Mouse (Mus musculus) liver, adult 2 months (tissue): ENCODE data around the gene Vmn1r212. TPM values are rescaled to one million over a fixed set of nuclear protein-coding genes. Genes with fewer than 3 reads are reported as not detected.
"Not testable (repeated sequence)": the region's sequence is repeated elsewhere in the genome, so short reads cannot be mapped to it uniquely, and the experiment has no call there.

ENCODE experiments used
- DNase-seq: peaks from one replicate; pipeline ENCODE4 v3.0.0-alpha.2; 2011; ENCODE audit warnings: low read depth, low spot score; ENCODE audit errors: extremely low read depth
- H3K27ac ChIP-seq: fragments of 200-500 bp; replicated peaks from 2 replicates; pipeline ENCODE4 v1.5.1; 2012; ENCODE audit warnings: low read depth, mild to moderate bottlenecking, control low read depth, inconsistent platforms, low read length; ENCODE audit not compliant: insufficient read depth
- H3K27me3 ChIP-seq: fragments of 200-500 bp; 2 replicates; pipeline ENCODE4 v1.6.1; 2012; ENCODE audit warnings: mild to moderate bottlenecking, moderate library complexity, low read length, inconsistent platforms; ENCODE audit not compliant: control insufficient read depth, insufficient read depth
- H3K36me3 ChIP-seq: fragments of 200-500 bp; 2 replicates; pipeline ENCODE4 v1.6.1; 2012; ENCODE audit warnings: low read length, inconsistent platforms; ENCODE audit not compliant: control insufficient read depth, insufficient read depth
- H3K4me1 ChIP-seq: fragments of 200-500 bp; 2 replicates; pipeline ENCODE4 v1.6.1; 2011; ENCODE audit warnings: low read length; ENCODE audit not compliant: control insufficient read depth, insufficient read depth
- H3K4me3 ChIP-seq: fragments of 200-500 bp; 2 replicates; pipeline ENCODE4 v1.5.1; 2011; ENCODE audit warnings: low read depth, mild to moderate bottlenecking, control low read depth, low read length, moderate library complexity; ENCODE audit not compliant: insufficient read depth
- H3K79me2 ChIP-seq: fragments of 200-500 bp; 2 replicates; pipeline ENCODE4 v1.6.1; 2012; ENCODE audit warnings: inconsistent platforms, mild to moderate bottlenecking, low read length, moderate library complexity; ENCODE audit not compliant: control insufficient read depth, insufficient read depth
- H3K9ac ChIP-seq: fragments of 200-500 bp; 2 replicates; pipeline ENCODE4 v1.6.1; 2012; ENCODE audit warnings: low read depth, mild to moderate bottlenecking, control low read depth, inconsistent platforms, low read length
- CTCF ChIP-seq: fragments of 200-500 bp; IDR thresholded peaks from 2 replicates; pipeline ENCODE4 v1.5.1; 2011; ENCODE audit warnings: low read depth, low read length, control low read depth
- POLR2A ChIP-seq: fragments of 200-500 bp; IDR thresholded peaks from 2 replicates; pipeline ENCODE4 v1.6.1; 2011; ENCODE audit warnings: low read length, control low read depth; ENCODE audit not compliant: insufficient read depth; ENCODE audit errors: extremely low read depth
- WGBS: fragments of 180-500 bp; shearing (Covaris S2); methylation state at CpG from one replicate; pipeline ENCODE4 v1.1.7; 2018; 5-methylcytosine and 5-hydroxymethylcytosine counted together
- polyA plus RNA-seq: library from polyadenylated mRNA; depleted of rRNA; stranded (reverse); fragments of >200 nt; gene quantifications from 2 replicates; pipeline ENCODE4 v1.2.3, GENCODE M21; 2012; rRNA removed
- total RNA-seq: library from RNA; depleted of rRNA; stranded (reverse); fragments of >200 nt; gene quantifications from 2 replicates; pipeline ENCODE4 v1.2.3, GENCODE M21; 2014; rRNA removed

The Vmn1r212 gene
- not detected in 2 replicates for total RNA-seq
- polyA plus RNA-seq = not detected in 2 replicates

GRCm38 (mm10) chr13:22884105-22884504 is at the start of gene Vmn1r212:
TSS of gene Vmn1r212 (minus strand) at chr13:22884205.
- 71% methylated on average over 4 of the region's 4 CpGs for WGBS
- TF ChIP-seq CTCF (no peak), POLR2A (no peak)
- no peak for DNase-seq

GRCm38 (mm10) chr13:22879257-22879656 is 4.7 kb downstream of the Vmn1r212 start:
- H3K79me2 ChIP-seq = no peaks in the 10 kb centered on the region
- no peak for DNase-seq
- H3K27ac ChIP-seq = no peak overlapping the region
- H3K27me3 ChIP-seq = no peaks in the 10 kb centered on the region
- H3K4me3 ChIP-seq = no peak overlapping the region
- no peak overlapping the region for H3K9ac ChIP-seq
- no peaks in the 10 kb centered on the region for H3K36me3 ChIP-seq
- no peak for TF ChIP-seq CTCF
- no peak for TF ChIP-seq POLR2A
- WGBS = 100% methylated on average over 1 of the region's 1 CpGs
- no peaks in the 10 kb centered on the region for H3K4me1 ChIP-seq

More at GRCm38 (mm10) chr13:22884105-22884504, at the start of gene Vmn1r212:
- Histone ChIP-seq H3K4me3 (no peak within 1 kb of the TSS), H3K79me2 (no peaks in the 10 kb centered on the region), H3K27me3 (no peaks in the 10 kb centered on the region), H3K9ac (no peak within 1 kb of the TSS), H3K27ac (no peak within 1 kb of the TSS), H3K36me3 (no peaks in the 10 kb centered on the region), H3K4me1 (no peaks in the 10 kb centered on the region)

GRCm38 (mm10) chr13:22857461-22857860 is 26.5 kb downstream of the Vmn1r212 start, which contains the start of gene Vmn1r211:
TSS of gene Vmn1r211 (minus strand) at chr13:22857561.
- H3K4me3 ChIP-seq = no peak within 1 kb of the TSS
- H3K79me2 ChIP-seq = no peaks in the 10 kb centered on the region
- 53% methylated on average over 1 of the region's 1 CpGs for WGBS
- no peaks in the 10 kb centered on the region for H3K27me3 ChIP-seq
- no peak for TF ChIP-seq CTCF
- TF ChIP-seq POLR2A = no peak
- DNase-seq = no peak
- no peaks in the 10 kb centered on the region for H3K4me1 ChIP-seq
- no peaks in the 10 kb centered on the region for H3K36me3 ChIP-seq
- no peak within 1 kb of the TSS for H3K27ac ChIP-seq
- no peak within 1 kb of the TSS for H3K9ac ChIP-seq

DNA sequence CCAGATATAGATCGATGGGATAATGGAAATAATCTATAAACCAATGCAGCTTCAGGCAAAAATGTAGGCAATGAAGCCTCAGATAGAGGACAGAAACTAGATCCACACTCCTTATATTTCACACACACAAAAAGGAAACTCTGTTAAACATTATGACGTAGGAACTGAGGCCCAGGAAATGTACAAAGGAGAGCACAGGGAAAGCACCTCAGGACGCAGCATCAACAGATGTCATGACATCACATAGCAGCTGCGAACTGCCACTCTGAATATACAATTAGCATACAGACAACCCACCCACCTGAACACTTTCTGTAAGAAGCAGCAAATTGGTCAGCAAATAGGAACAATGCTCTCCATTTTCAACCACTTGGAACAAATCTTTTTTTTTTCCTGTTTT is 29.2 kb downstream of the Vmn1r212 start:
- DNase-seq = no peak
- 61% methylated on average over 4 of the region's 4 CpGs for WGBS

DNA sequence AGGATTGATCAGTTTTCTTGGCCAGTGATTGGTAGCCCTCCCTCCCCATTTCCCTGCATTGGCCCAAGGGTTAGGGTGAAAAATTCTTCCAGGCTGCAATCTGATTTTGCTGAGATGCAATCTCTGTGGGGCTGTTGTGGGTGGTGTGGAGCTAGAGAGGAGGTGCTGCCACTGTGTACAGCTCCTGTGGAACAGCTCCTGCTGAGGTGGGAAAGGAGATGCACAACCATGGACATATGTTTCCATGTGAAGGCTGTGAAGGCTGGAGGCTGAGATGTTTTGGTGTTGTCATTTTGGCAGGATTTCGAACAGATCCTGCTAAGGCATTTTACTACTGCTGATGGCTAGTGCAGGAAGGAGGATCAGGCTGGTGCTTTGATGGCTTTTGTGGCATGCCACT is 37.2 kb downstream of the Vmn1r212 start:
- Histone ChIP-seq H3K27ac (no peak overlapping the region), H3K4me3 (no peak overlapping the region), H3K79me2 (no peaks in the 10 kb centered on the region), H3K4me1 (no peaks in the 10 kb centered on the region), H3K27me3 (no peaks in the 10 kb centered on the region), H3K9ac (no peak overlapping the region), H3K36me3 (no peaks in the 10 kb centered on the region)
- 68% methylated on average over 1 of the region's 1 CpGs for WGBS
- DNase-seq = no peak
- no peak for TF ChIP-seq CTCF

More for the DNA sequence above, 29.2 kb downstream of the Vmn1r212 start:
- no peaks in the 10 kb centered on the region for H3K27me3 ChIP-seq
- no peak overlapping the region for H3K4me3 ChIP-seq
- TF ChIP-seq CTCF (no peak), POLR2A (no peak)
- H3K36me3 ChIP-seq = no peaks in the 10 kb centered on the region
- H3K9ac ChIP-seq = no peak overlapping the region
- H3K79me2 ChIP-seq = no peaks in the 10 kb centered on the region
- H3K27ac ChIP-seq = no peak overlapping the region
- H3K4me1 ChIP-seq = no peaks in the 10 kb centered on the region

- H3K4me3 ChIP-seq, H3K36me3 ChIP-seq, H3K79me2 ChIP-seq, H3K27ac ChIP-seq, H3K4me1 ChIP-seq, H3K9ac ChIP-seq, H3K27me3 ChIP-seq, DNase-seq: not testable (repeated sequence)
- WGBS = 69% methylated on average over 3 of the region's 3 CpGs
These were observed 39.7 kb downstream of the Vmn1r212 start for GRCm38 (mm10) chr13:22844304-22844703.

Other genes with a start within 250 kb of the Vmn1r212 start
- gene Vmn1r207-ps, start 154.6 kb downstream of the Vmn1r212 start, total RNA-seq = not detected in 2 replicates
- not detected in 2 replicates for gene Vmn1r207-ps, start 154.6 kb downstream of the Vmn1r212 start, polyA plus RNA-seq
- gene Vmn1r208, start 106.8 kb downstream of the Vmn1r212 start, total RNA-seq = not detected in 2 replicates
- gene Vmn1r208, start 106.8 kb downstream of the Vmn1r212 start, polyA plus RNA-seq = not detected in 2 replicates
- not detected in 2 replicates for gene Vmn1r209, start 74.5 kb downstream of the Vmn1r212 start, total RNA-seq
- gene Vmn1r209, start 74.5 kb downstream of the Vmn1r212 start, polyA plus RNA-seq = not detected in 2 replicates
- not detected in 2 replicates for gene Vmn1r210, start 52.9 kb downstream of the Vmn1r212 start, total RNA-seq
- not detected in 2 replicates for gene Vmn1r210, start 52.9 kb downstream of the Vmn1r212 start, polyA plus RNA-seq
- not detected in 2 replicates for gene Vmn1r211, start 26.6 kb downstream of the Vmn1r212 start, total RNA-seq
- not detected in 2 replicates for gene Vmn1r211, start 26.6 kb downstream of the Vmn1r212 start, polyA plus RNA-seq
- not detected in 2 replicates for gene Vmn1r213, start 123.5 kb upstream of the Vmn1r212 start, total RNA-seq
- gene Vmn1r213, start 123.5 kb upstream of the Vmn1r212 start, polyA plus RNA-seq = not detected in 2 replicates
- not detected in 2 replicates for gene Vmn1r214, start 146.2 kb upstream of the Vmn1r212 start, total RNA-seq
- not detected in 2 replicates for gene Vmn1r214, start 146.2 kb upstream of the Vmn1r212 start, polyA plus RNA-seq
- gene Vmn1r215, start 183.8 kb upstream of the Vmn1r212 start, total RNA-seq = not detected in 2 replicates
- gene Vmn1r215, start 183.8 kb upstream of the Vmn1r212 start, polyA plus RNA-seq = not detected in 2 replicates
- gene Vmn1r217, start 234.0 kb upstream of the Vmn1r212 start, total RNA-seq = not detected in 2 replicates
- gene Vmn1r217, start 234.0 kb upstream of the Vmn1r212 start, polyA plus RNA-seq = not detected in 2 replicates
- gene Vmn1r218, start 248.9 kb upstream of the Vmn1r212 start, total RNA-seq = not detected in 2 replicates
- not detected in 2 replicates for gene Vmn1r218, start 248.9 kb upstream of the Vmn1r212 start, polyA plus RNA-seq